17 mouse cellular contexts compared by ENCODE assay signal in genomic region chr5:146908629-146909028, GRCm38 (mm10). TPM values are rescaled to one million over a fixed set of nuclear protein-coding genes. Genes with fewer than 3 reads are reported as not detected.
A peak's percentile ranks its signal among the peaks of the same experiment; 100 is the strongest.
DNase-seq lines count a peak whose midpoint lies in the region; ATAC-seq and TF ChIP-seq lines count a peak whose summit lies in the region.
"Had no signal": no experiment of that assay in that cellular context is flagged by ENCODE, and none has a peak within 500 bp of the region (broad histone marks: within the 10 kb centered on the region; RNA-seq: fewer than 3 reads in every experiment).

No protein-coding gene starts in this region.

- H3K36me3 ChIP-seq in kidney, adult 2 months (ENCODE audit: control insufficient read depth, insufficient read depth, low read length): no peaks in the 10 kb centered on the region
- H3K36me3 ChIP-seq in lung, postnatal 0 days (ENCODE audit: insufficient read depth, low read length): no peaks in the 10 kb centered on the region
- H3K36me3 ChIP-seq in stomach, postnatal 0 days (ENCODE audit: control insufficient read depth, insufficient read depth, low read length): no peaks in the 10 kb centered on the region
- H3K36me3 ChIP-seq: forebrain, embryonic 12.5 days; heart, embryonic 15.5 days; liver, embryonic 13.5 days; midbrain, embryonic 12.5 days had no signal

- no peaks in the 10 kb centered on the region for H3K27me3 ChIP-seq in kidney, adult 2 months (replicated peaks; ENCODE audit: control insufficient read depth, insufficient read depth, low read length)
- no peaks in the 10 kb centered on the region for H3K27me3 ChIP-seq in lung, postnatal 0 days (replicated peaks; ENCODE audit: insufficient read depth, low read length)
- no peaks in the 10 kb centered on the region for H3K27me3 ChIP-seq in stomach, postnatal 0 days (ENCODE audit: control insufficient read depth, insufficient read depth, low read length)

- peak; percentile 36; the same call in 1 of the 2 replicates for TF ChIP-seq CTCF in kidney, adult 2 months (conservative IDR thresholded peaks at IDR 0.05; ENCODE audit: insufficient read depth, insufficient read length, low read depth, low read length)
- TF ChIP-seq CTCF in lung, postnatal 0 days (IDR thresholded peaks at IDR 0.05): peak; percentile 45; the same call in 1 of the 2 replicates
- TF ChIP-seq CTCF in lung, adult 2 months (IDR thresholded peaks at IDR 0.05; ENCODE audit: insufficient read depth, low read length): no peak
- peak; percentile 60 for TF ChIP-seq CTCF in stomach, postnatal 0 days (IDR thresholded peaks at IDR 0.05; ENCODE audit: low read depth)

- 60% methylated on average over 11 of the region's 11 CpGs for WGBS in kidney, adult 2 months
- 37% methylated on average over 11 of the region's 11 CpGs for WGBS in lung, postnatal 0 days
- WGBS in lung, adult 2 months: 43% methylated on average over 11 of the region's 11 CpGs
- WGBS in stomach, postnatal 0 days: 41% methylated on average over 11 of the region's 11 CpGs

- ATAC-seq in lung, postnatal 0 days: no peak
- ATAC-seq in stomach, postnatal 0 days (ENCODE audit: low FRiP score, low TSS enrichment): no peak

- TF ChIP-seq POLR2A in kidney, adult 2 months (IDR thresholded peaks at IDR 0.05; ENCODE audit: low read depth, low read length): no peak
- TF ChIP-seq POLR2A in lung, adult 2 months (IDR thresholded peaks at IDR 0.05; ENCODE audit: borderline replicate concordance, extremely low read depth, low read depth, low read length): no peak

- no peak overlapping the region for H3K4me3 ChIP-seq in kidney, adult 2 months (ENCODE audit: insufficient read depth, low read depth, low read length)
- H3K4me3 ChIP-seq in lung, postnatal 0 days (ENCODE audit: low read depth, low read length): no peak overlapping the region
- no peak overlapping the region for H3K4me3 ChIP-seq in lung, adult 2 months (replicated peaks; ENCODE audit: extremely low read depth, low read depth, low read length)
- H3K4me3 ChIP-seq in stomach, postnatal 0 days (ENCODE audit: low read depth, low read length): no peak overlapping the region
- H3K4me3 ChIP-seq: forebrain, embryonic 12.5 days; heart, embryonic 15.5 days; liver, embryonic 13.5 days; midbrain, embryonic 12.5 days had no signal

- no peak overlapping the region for H3K4me2 ChIP-seq in lung, postnatal 0 days (replicated peaks; ENCODE audit: low read depth, low read length)
- H3K4me2 ChIP-seq in stomach, postnatal 0 days (replicated peaks; ENCODE audit: low read depth): no peak overlapping the region
- H3K4me2 ChIP-seq: forebrain, embryonic 12.5 days; heart, embryonic 15.5 days; hindbrain, embryonic 14.5 days; liver, embryonic 13.5 days; midbrain, embryonic 12.5 days had no signal

- no peak overlapping the region for H3K27ac ChIP-seq in kidney, adult 2 months (ENCODE audit: insufficient read depth, low read depth, low read length)
- H3K27ac ChIP-seq in lung, postnatal 0 days (ENCODE audit: low read length): no peak overlapping the region
- H3K27ac ChIP-seq in stomach, postnatal 0 days (replicated peaks): no peak overlapping the region
- H3K27ac ChIP-seq: forebrain, embryonic 12.5 days; heart, embryonic 15.5 days; hindbrain, embryonic 14.5 days; liver, embryonic 13.5 days; macrophage; midbrain, embryonic 12.5 days had no signal

- no peak for TF ChIP-seq EP300 in lung, postnatal 0 days (IDR thresholded peaks at IDR 0.05)
- no peak for TF ChIP-seq EP300 in stomach, postnatal 0 days (optimal IDR thresholded peaks at IDR 0.05)

- H3K9me3 ChIP-seq in lung, postnatal 0 days (ENCODE audit: low read length): no peaks in the 10 kb centered on the region
- H3K9me3 ChIP-seq in stomach, postnatal 0 days (ENCODE audit: control insufficient read depth, low read length): no peaks in the 10 kb centered on the region
- H3K9me3 ChIP-seq: forebrain, embryonic 12.5 days; heart, embryonic 15.5 days; liver, embryonic 13.5 days; midbrain, embryonic 12.5 days had no signal

- no peak for DNase-seq in kidney, adult 2 months
- no peak for DNase-seq in kidney, postnatal 4 days
- no peak for DNase-seq in lung, postnatal 0 days (ENCODE audit: low spot score)
- DNase-seq in lung, adult 2 months: no peak
- peak; percentile 66 for DNase-seq in R1 (ENCODE audit: low read depth, low spot score)
- DNase-seq in stomach, postnatal 0 days (ENCODE audit: low spot score): peak; percentile 60
- no peak for DNase-seq in cerebellum, adult 9-11 months
- DNase-seq: embryo, embryonic 11 days; kidney, adult 18-20 months; liver, embryonic 13.5 days; right cerebral cortex, postnatal 14 days; thymus, postnatal 25 days had no signal

- H3K4me1 ChIP-seq in kidney, adult 2 months (ENCODE audit: control insufficient read depth, insufficient read depth, low read length): no peaks in the 10 kb centered on the region
- H3K4me1 ChIP-seq in lung, postnatal 0 days (ENCODE audit: insufficient read depth, low read depth, low read length): no peaks in the 10 kb centered on the region
- H3K4me1 ChIP-seq in lung, adult 2 months (ENCODE audit: control insufficient read depth, insufficient read depth, low read length): no peaks in the 10 kb centered on the region
- no peaks in the 10 kb centered on the region for H3K4me1 ChIP-seq in stomach, postnatal 0 days (replicated peaks; ENCODE audit: control insufficient read depth, insufficient read depth)
- H3K4me1 ChIP-seq: midbrain, embryonic 12.5 days had no signal

- H3K9ac ChIP-seq in lung, postnatal 0 days (replicated peaks; ENCODE audit: low read depth): no peak overlapping the region
- no peak overlapping the region for H3K9ac ChIP-seq in stomach, postnatal 0 days (ENCODE audit: low read length)
- H3K9ac ChIP-seq: forebrain, embryonic 12.5 days; heart, embryonic 15.5 days; hindbrain, embryonic 14.5 days; liver, embryonic 13.5 days; midbrain, embryonic 12.5 days had no signal

RNA-seq across cellular contexts. Expression of gene Gtf3a, which starts 39.8 kb away (rescaled TPM):
- polyA plus RNA-seq in kidney, adult 2 months (2012; rRNA removed): 52.3 and 68.0 TPM in 2 replicates
- polyA plus RNA-seq in lung, postnatal 0 days (2015; fragmentation: Nextera tagmentation; extraction: Ambion mirVana): 60.3 and 63.8 TPM in 2 replicates
- polyA plus RNA-seq in lung, adult 2 months (2012; rRNA removed): 35.2 and 52.8 TPM in 2 replicates
- 67.9 and 70.4 TPM in 2 replicates for polyA plus RNA-seq in stomach, postnatal 0 days (2015; fragmentation: Nextera tagmentation; extraction: Ambion mirVana)

RNA-seq across cellular contexts. Expression of gene Mtif3, which starts 55.0 kb away (rescaled TPM):
- 23.2 and 27.7 TPM in 2 replicates for polyA plus RNA-seq in kidney, adult 2 months (2012; rRNA removed)
- polyA plus RNA-seq in lung, postnatal 0 days (2015; fragmentation: Nextera tagmentation; extraction: Ambion mirVana): 18.5 and 19.2 TPM in 2 replicates
- 7.8 and 8.6 TPM in 2 replicates for polyA plus RNA-seq in lung, adult 2 months (2012; rRNA removed)
- polyA plus RNA-seq in stomach, postnatal 0 days (2015; fragmentation: Nextera tagmentation; extraction: Ambion mirVana): 21.0 and 25.0 TPM in 2 replicates

Comparison
In these comparisons a context has a peak if more than half of its experiments do, and no peak if none do; other contexts are left out.
1. DNase-seq: peak in R1 (single experiment) and stomach, postnatal 0 days (single experiment); none in kidney, adult 2 months (single experiment), kidney, postnatal 4 days (0 of 2), lung, postnatal 0 days (single experiment), lung, adult 2 months (single experiment) and cerebellum, adult 9-11 months (single experiment).